Mouse (Mus musculus) small intestine, adult 2 months (tissue): Measurements from ENCODE around the gene Chst11. TPM values are rescaled to one million over a fixed set of nuclear protein-coding genes. Genes with fewer than 3 reads are reported as not detected.

Source experiments
- H3K27ac ChIP-seq: fragments of 200-500 bp; 2 replicates; pipeline ENCODE4 v1.5.1; 2012; ENCODE audit warnings: low read depth, low read length, control low read depth, inconsistent platforms; ENCODE audit not compliant: insufficient read depth
- H3K27me3 ChIP-seq: fragments of 200-500 bp; 2 replicates; pipeline ENCODE4 v1.6.1; 2012; ENCODE audit warnings: mild to moderate bottlenecking, moderate library complexity, low read length, inconsistent platforms; ENCODE audit not compliant: control insufficient read depth, insufficient read depth
- H3K36me3 ChIP-seq: fragments of 200-500 bp; 2 replicates; pipeline ENCODE4 v1.6.1; 2012; ENCODE audit warnings: mild to moderate bottlenecking, low read length, control low read depth, inconsistent platforms; ENCODE audit not compliant: control insufficient read depth, insufficient read depth
- H3K4me1 ChIP-seq: fragments of 200-500 bp; 2 replicates; pipeline ENCODE4 v1.6.1; 2012; ENCODE audit warnings: low read length, inconsistent platforms, mixed read lengths; ENCODE audit not compliant: control insufficient read depth, insufficient read depth, insufficient read length
- H3K4me3 ChIP-seq: fragments of 200-500 bp; 2 replicates; pipeline ENCODE4 v1.5.1; 2012; ENCODE audit warnings: low read depth, mild to moderate bottlenecking, control low read depth, inconsistent platforms, low read length, moderate library complexity
- CTCF ChIP-seq: fragments of 200-500 bp; IDR thresholded peaks from 2 replicates; pipeline ENCODE4 v1.5.1; 2012; ENCODE audit warnings: low read depth, mild to moderate bottlenecking, control low read depth, inconsistent platforms, low read length, moderate library complexity, mixed read lengths; ENCODE audit not compliant: insufficient replicate concordance, insufficient read length; ENCODE audit errors: extremely low read depth
- POLR2A ChIP-seq: fragments of 200-500 bp; IDR thresholded peaks from 2 replicates; pipeline ENCODE4 v1.6.1; 2012; ENCODE audit warnings: low read depth, mild to moderate bottlenecking, control low read depth, inconsistent platforms, low read length, moderate library complexity
- WGBS: fragments of 180-500 bp; shearing (Covaris S2); methylation state at CpG from one replicate; pipeline ENCODE4 v1.1.7; 2018; 5-methylcytosine and 5-hydroxymethylcytosine counted together
- polyA plus RNA-seq: library from polyadenylated mRNA; depleted of rRNA; stranded (reverse); fragments of >200 nt; gene quantifications from 2 replicates; pipeline ENCODE4 v1.2.3, GENCODE M21; 2012

The Chst11 gene
- polyA plus RNA-seq, 1 experiment, result 5.5 TPM

DNA sequence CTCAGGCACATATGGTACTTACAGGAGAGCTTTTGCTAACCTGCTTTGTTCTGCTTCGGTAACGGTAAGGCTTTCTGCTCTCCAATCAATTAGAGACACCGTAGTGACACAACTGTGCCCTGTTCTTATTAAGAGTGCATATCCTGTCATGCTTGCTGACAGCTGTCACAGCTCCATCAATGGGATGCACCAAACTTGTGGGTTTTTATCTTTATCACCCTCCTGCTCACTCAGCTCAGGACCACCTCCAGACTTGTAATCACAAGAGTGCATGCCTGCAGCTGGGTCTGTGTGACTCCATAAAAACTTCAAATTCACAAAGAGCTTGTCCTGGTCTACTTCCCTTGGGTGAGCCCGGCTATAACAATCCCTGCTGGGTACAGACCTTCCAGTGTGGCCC, 23.3 kb upstream of the Chst11 start:
- Histone ChIP-seq H3K4me3 (no peak overlapping the region), H3K27ac (no peak overlapping the region), H3K36me3 (no peaks in the 10 kb centered on the region), H3K4me1 (no peaks in the 10 kb centered on the region), H3K27me3 (no peaks in the 10 kb centered on the region)
- no peak for TF ChIP-seq CTCF
- TF ChIP-seq POLR2A, result no peak
- 92% methylated on average over 4 of the region's 4 CpGs for whole genome bisulfite sequencing

DNA sequence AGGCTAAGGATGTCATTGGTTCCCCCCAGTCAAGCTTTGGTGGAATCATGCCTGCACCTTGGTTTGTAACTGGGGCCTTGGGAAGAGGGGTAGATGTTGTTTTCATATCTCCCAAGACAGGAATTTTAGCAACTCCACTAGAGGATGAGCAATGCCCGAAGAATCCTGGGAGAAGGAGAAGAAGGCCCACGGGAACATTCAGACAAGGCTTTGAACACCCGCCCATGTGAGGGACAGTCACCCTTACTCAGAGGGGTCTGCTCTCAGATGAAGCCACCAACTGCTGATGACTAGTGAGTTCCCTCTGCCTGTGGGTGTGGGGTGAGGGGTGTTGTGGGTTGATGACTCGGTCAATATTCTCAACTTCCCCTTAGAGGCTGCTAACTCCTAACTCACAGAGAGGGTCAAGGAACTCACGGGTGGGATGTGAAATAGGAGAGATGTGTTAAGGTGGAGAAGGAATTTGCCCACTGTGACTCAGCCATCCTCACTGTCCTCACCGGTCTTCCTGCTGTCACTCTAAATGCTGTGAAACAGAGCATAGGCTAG, 22.8 kb upstream of the Chst11 start:
- no peaks in the 10 kb centered on the region for H3K27me3 ChIP-seq
- no peak overlapping the region for H3K27ac ChIP-seq
- H3K36me3 ChIP-seq, result no peaks in the 10 kb centered on the region
- no peak overlapping the region for H3K4me3 ChIP-seq
- TF ChIP-seq CTCF (no peak), POLR2A (no peak)
- H3K4me1 ChIP-seq, result no peaks in the 10 kb centered on the region
- 83% methylated on average over 6 of the region's 6 CpGs for WGBS

DNA sequence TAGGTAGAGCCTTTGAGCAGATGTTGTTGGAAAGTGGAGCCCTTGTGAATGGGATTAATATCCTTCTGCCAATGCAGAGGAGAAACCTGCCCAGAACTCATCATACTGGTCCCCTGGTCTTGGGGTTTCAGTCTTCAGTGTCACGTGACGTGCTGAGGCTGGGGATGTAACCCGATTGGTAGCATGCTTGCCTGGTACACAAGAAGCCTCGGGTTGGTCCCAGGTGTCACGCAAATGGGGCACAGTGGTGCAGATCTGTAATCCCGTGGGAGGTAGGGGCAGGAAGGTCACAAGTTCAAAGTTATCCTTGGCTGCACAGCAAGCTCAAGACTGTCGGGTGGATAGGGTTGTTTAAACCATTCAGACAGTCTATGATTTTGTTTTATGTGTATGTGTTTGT, 20.8 kb upstream of the Chst11 start:
- Histone ChIP-seq H3K27me3 (no peaks in the 10 kb centered on the region), H3K4me3 (no peak overlapping the region), H3K36me3 (no peaks in the 10 kb centered on the region), H3K27ac (no peak overlapping the region), H3K4me1 (no peaks in the 10 kb centered on the region; the same call in 1 of the 2 replicates)
- WGBS, result 68% methylated on average over 7 of the region's 7 CpGs
- TF ChIP-seq POLR2A, result no peak
- no peak for TF ChIP-seq CTCF

DNA sequence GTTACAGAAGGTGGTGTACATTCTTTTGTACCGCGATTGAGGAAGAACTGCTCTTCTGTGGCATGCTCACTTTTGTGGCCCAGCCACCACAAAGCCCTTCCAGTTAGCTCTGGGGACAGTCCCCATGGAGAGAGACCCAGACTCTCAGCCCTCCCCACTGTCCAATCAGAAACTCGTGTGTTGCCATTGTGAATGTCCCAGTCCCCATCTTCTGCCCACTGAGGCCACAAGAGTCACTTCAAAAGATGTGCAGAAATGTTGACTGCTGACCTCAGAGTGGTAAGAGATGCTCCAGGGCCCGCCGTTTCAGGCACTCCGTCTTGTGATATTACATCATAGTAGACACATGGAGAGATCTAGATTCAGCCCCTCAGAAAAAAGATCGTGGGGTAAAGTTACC, 18.6 kb upstream of the Chst11 start:
- 81% methylated on average over 7 of the region's 7 CpGs for WGBS

DNA sequence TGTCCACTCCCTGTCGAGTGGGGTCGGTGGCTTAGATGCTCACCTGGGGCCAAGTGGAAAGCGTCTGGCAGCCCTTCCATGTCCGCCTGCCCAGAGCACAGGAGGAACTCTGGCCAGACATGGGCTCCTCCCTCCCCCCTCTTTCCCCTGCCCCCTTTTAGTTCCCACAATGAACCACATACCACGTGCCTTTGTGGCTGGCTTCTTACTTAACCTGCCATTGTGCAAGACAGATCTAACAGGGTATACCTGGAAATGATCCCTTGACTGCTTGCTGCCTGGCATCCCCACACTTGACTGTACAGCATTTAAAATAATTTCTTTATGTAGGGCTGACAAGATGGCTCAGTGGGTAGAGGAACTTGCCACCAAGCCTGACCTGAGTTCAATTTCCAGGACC, 15.7 kb upstream of the Chst11 start:
- Histone ChIP-seq H3K4me3 (no peak overlapping the region), H3K4me1 (peaks cover 4% of the 10 kb centered on the region), H3K27ac (no peak overlapping the region), H3K27me3 (no peaks in the 10 kb centered on the region), H3K36me3 (no peaks in the 10 kb centered on the region)
- TF ChIP-seq CTCF, result no peak
- no peak for TF ChIP-seq POLR2A
- WGBS, result 78% methylated on average over 5 of the region's 5 CpGs

More for the DNA sequence above, 18.6 kb upstream of the Chst11 start:
- TF ChIP-seq POLR2A, result no peak
- no peak for TF ChIP-seq CTCF
- H3K27ac ChIP-seq, result no peak overlapping the region
- no peaks in the 10 kb centered on the region for H3K36me3 ChIP-seq
- no peaks in the 10 kb centered on the region; the same call in none of the 2 replicates for H3K4me1 ChIP-seq
- no peak overlapping the region for H3K4me3 ChIP-seq
- no peaks in the 10 kb centered on the region for H3K27me3 ChIP-seq

DNA sequence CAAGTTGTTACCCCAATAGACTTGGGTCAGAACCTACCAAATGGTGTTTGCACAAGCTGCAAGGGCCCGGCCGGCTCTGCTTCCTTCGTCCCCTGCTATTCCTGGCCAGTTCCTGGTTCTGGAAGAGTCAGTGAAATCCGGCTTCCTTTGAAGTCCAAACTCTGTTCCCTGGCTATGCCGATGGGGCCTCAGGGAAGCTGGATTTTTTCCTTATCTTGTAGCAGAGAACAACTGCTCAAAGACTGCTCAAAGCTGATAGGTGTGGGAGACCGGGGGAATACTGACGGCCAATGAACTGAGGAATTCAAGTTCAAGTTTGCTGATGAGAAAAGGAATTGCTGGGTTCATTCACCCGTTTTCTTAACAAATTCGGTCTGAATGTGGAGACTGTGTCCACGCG, 13.7 kb upstream of the Chst11 start:
- TF ChIP-seq POLR2A (no peak), CTCF (no peak)
- H3K4me1 ChIP-seq, result peaks cover 7% of the 10 kb centered on the region
- no peaks in the 10 kb centered on the region for H3K27me3 ChIP-seq
- no peak overlapping the region for H3K4me3 ChIP-seq
- WGBS, result 28% methylated on average over 11 of the region's 11 CpGs
- no peak overlapping the region for H3K27ac ChIP-seq
- H3K36me3 ChIP-seq, result no peaks in the 10 kb centered on the region

DNA sequence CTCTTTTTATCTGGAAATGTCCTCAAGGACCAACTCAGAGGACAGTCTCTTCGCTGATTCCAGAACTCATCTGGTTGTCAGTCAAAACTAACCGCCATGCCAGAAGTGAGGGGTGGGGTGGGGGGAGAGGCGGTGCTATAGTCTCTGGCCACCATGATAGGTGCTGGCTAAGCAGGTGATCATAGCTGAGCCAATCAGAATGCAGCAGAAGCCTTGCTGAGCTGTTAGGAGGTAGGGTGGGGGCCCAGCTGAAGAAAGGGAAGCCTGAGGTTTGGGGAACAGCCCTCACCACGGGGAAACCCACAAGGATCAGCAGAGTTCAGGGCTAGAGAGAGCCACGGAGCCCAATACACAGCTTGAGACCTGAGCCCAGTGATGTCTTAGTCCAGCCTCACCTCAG, 11.1 kb upstream of the Chst11 start:
- H3K4me1 ChIP-seq, result peaks cover 7% of the 10 kb centered on the region

DNA sequence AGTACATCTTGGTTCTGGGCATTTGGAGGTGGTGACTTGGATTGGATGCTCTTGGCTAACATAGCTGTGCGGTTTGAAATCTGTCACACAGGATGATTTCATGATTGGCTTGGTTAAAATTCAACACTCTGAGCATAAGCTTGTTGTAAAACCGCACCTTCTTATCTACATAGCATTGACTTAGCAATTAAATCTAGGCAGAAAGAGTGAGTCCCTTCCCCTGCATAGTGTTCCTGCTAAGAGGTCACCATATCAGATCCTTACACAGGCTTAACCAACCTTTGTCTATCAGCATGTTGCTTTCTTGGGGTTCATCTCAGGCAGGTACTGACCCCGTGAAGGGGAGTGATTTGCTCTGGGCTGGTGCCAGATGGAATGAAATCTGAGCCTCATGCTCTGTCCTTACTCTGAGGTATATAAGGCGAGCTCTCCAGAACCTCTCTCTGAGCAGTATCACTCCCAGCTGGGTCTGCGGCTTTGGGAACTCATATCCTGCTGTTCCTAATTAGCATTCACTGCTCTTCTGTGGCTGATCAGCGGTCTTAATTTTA, 10.6 kb upstream of the Chst11 start:
- Histone ChIP-seq H3K27ac (no peak overlapping the region), H3K27me3 (no peaks in the 10 kb centered on the region), H3K4me1 (peaks cover 7% of the 10 kb centered on the region; the same call in 1 of the 2 replicates), H3K4me3 (no peak overlapping the region), H3K36me3 (no peaks in the 10 kb centered on the region)
- TF ChIP-seq POLR2A (no peak), CTCF (no peak)
- WGBS, result 38% methylated on average over 6 of the region's 6 CpGs

More for the DNA sequence above, 11.1 kb upstream of the Chst11 start:
- Histone ChIP-seq H3K4me3 (no peak overlapping the region), H3K27me3 (no peaks in the 10 kb centered on the region), H3K36me3 (no peaks in the 10 kb centered on the region), H3K27ac (no peak overlapping the region)
- no peak for TF ChIP-seq CTCF
- TF ChIP-seq POLR2A, result no peak
- 52% methylated on average over 5 of the region's 5 CpGs for WGBS
